Mouse (Mus musculus) embryonic facial prominence, embryonic 13.5 days (tissue): ENCODE data around the gene Gpc3. TPM values are rescaled to one million over a fixed set of nuclear protein-coding genes. Genes with fewer than 3 reads are reported as not detected.

Source experiments
- ATAC-seq: fragments of 200-750 bp; cut with Nextera tagmentation; 2 replicates; pipeline ENCODE4 v1.8.0; 2017; ENCODE audit warnings: low read depth; ENCODE audit not compliant: insufficient number of reproducible peaks, insufficient read depth, low FRiP score, low TSS enrichment
- H3K27ac ChIP-seq: fragments of 300-500 bp; sonication (generic); 2 replicates; pipeline ENCODE4 v1.5.1; 2015; ENCODE audit warnings: moderate library complexity, mild to moderate bottlenecking, inconsistent platforms
- H3K27me3 ChIP-seq: fragments of 300-500 bp; sonication (generic); 2 replicates; pipeline ENCODE4 v1.6.1; 2015; ENCODE audit warnings: mild to moderate bottlenecking, inconsistent platforms
- H3K36me3 ChIP-seq: fragments of 300-500 bp; sonication (generic); 2 replicates; pipeline ENCODE4 v1.6.1; 2015; ENCODE audit warnings: mild to moderate bottlenecking, inconsistent platforms
- H3K4me1 ChIP-seq: fragments of 300-500 bp; sonication (generic); 2 replicates; pipeline ENCODE4 v1.6.1; 2015; ENCODE audit warnings: inconsistent platforms
- H3K4me2 ChIP-seq: fragments of 300-500 bp; sonication (generic); 2 replicates; pipeline ENCODE4 v1.6.1; 2015; ENCODE audit warnings: moderate library complexity, mild to moderate bottlenecking, inconsistent platforms
- H3K4me3 ChIP-seq: fragments of 300-500 bp; sonication (generic); 2 replicates; pipeline ENCODE4 v1.5.1; 2015; ENCODE audit warnings: mild to moderate bottlenecking, inconsistent platforms
- H3K9ac ChIP-seq: fragments of 300-500 bp; sonication (generic); 2 replicates; pipeline ENCODE4 v1.6.1; 2015; ENCODE audit warnings: mild to moderate bottlenecking, inconsistent platforms
- H3K9me3 ChIP-seq: fragments of 300-500 bp; sonication (generic); 2 replicates; pipeline ENCODE4 v1.6.1; 2016; ENCODE audit warnings: inconsistent platforms
- WGBS: fragments of 180-500 bp; shearing (Covaris S2); methylation state at CpG from one replicate; pipeline ENCODE4 v1.1.7; 2015; ENCODE audit warnings: mixed read lengths; 5-methylcytosine and 5-hydroxymethylcytosine counted together
- polyA plus RNA-seq: library from polyadenylated mRNA; unstranded; fragments of >200 nt; fragmentation: Nextera tagmentation; extraction: Ambion mirVana; gene quantifications from 2 replicates; pipeline ENCODE4 v1.2.1, GENCODE M21; 2015

Gene Gpc3
- polyA plus RNA-seq, 1 experiment from 2014 or later, result 741 TPM

GRCm38 (mm10) chrX:52626963-52627716, 13.4 kb upstream of the Gpc3 start:
- no peaks in the 10 kb centered on the region for H3K27me3 ChIP-seq
- H3K36me3 ChIP-seq, result no peaks in the 10 kb centered on the region
- H3K27ac ChIP-seq, result peak overlapping the region; percentile 85
- no peak overlapping the region for H3K4me3 ChIP-seq
- no peaks in the 10 kb centered on the region for H3K9me3 ChIP-seq
- peaks cover 35% of the 10 kb centered on the region for H3K4me1 ChIP-seq
- no peak overlapping the region for H3K9ac ChIP-seq
- H3K4me2 ChIP-seq, result 0 out of 2 replicates have a peak overlapping the region, but pooled peaks have one; percentile 20
- 43% methylated on average over 6 of the region's 6 CpGs for WGBS
- ATAC-seq, result peak; percentile 43; the same call in 1 of the 2 replicates

DNA sequence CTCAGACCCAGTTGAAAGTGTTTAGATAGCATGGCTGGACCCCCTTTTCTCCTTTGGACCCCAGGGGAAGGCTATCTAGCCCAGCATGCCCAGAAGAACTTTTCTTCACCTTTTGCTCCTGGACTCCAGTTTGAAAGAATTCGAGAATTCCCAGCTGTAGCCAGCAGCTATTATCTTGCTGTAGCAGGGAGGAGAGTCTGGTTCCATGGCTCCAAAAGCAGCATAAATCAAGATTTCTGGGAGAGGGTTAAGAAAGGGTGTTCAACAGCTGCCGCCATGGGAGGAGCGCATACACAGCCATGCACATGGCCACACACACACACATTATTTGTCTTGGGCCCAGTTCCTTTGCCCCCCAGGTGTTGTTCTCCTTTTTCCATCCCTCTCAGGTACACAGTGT, 4.1 kb upstream of the Gpc3 start:
- Histone ChIP-seq H3K4me1 (peaks cover 10% of the 10 kb centered on the region; the same call in 1 of the 2 replicates), H3K4me2 (no peak overlapping the region), H3K9me3 (no peaks in the 10 kb centered on the region), H3K36me3 (no peaks in the 10 kb centered on the region), H3K27ac (no peak overlapping the region), H3K4me3 (no peak overlapping the region), H3K27me3 (peaks cover 7% of the 10 kb centered on the region; the same call in 1 of the 2 replicates), H3K9ac (no peak overlapping the region)
- WGBS, result 42% methylated on average over 3 of the region's 3 CpGs
- ATAC-seq, result no peak

DNA sequence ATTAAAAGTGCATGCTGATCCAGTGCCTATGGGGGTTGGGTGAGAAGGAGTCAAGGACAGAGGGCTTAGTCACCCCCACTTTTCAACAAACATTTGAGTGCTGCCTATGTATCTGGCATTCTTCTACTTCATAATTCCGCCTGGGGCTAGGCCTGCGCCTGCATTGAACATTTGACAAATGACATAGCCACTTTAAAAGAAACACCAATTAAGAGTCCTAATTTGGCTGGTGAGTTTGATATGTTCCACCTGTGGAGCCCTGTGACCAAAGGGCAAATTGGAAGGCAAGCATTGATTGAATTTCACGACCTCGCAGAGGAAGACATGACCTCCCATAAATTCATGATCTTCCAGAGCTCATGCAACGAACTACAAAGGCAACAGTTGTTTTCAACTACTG, 2.4 kb upstream of the Gpc3 start:
- 41% methylated on average over 5 of the region's 5 CpGs for WGBS
- Histone ChIP-seq H3K36me3 (no peaks in the 10 kb centered on the region), H3K9me3 (no peaks in the 10 kb centered on the region), H3K27ac (no peak overlapping the region), H3K4me1 (peaks cover 10% of the 10 kb centered on the region; the same call in 1 of the 2 replicates), H3K4me3 (no peak overlapping the region), H3K27me3 (peaks cover 16% of the 10 kb centered on the region), H3K9ac (no peak overlapping the region), H3K4me2 (no peak overlapping the region)
- no peak for ATAC-seq

GRCm38 (mm10) chrX:52614031-52614381, 256 bp upstream of the Gpc3 start:
- H3K4me3 ChIP-seq, result peak overlapping the region; percentile 62
- H3K9ac ChIP-seq, result peak overlapping the region; percentile 79
- H3K27me3 ChIP-seq, result peaks cover 19% of the 10 kb centered on the region
- peaks cover 13% of the 10 kb centered on the region for H3K4me1 ChIP-seq
- H3K27ac ChIP-seq, result peak overlapping the region; percentile 88
- H3K4me2 ChIP-seq, result peak overlapping the region; percentile 62
- WGBS, result 27% methylated on average over 19 of the region's 23 CpGs
- ATAC-seq, result peak; percentile 86
- H3K36me3 ChIP-seq, result no peaks in the 10 kb centered on the region
- no peaks in the 10 kb centered on the region for H3K9me3 ChIP-seq

- Histone ChIP-seq H3K9ac (peak overlapping the region; percentile 79), H3K4me2 (peak overlapping the region; percentile 62), H3K27ac (peak overlapping the region; percentile 88), H3K9me3 (no peaks in the 10 kb centered on the region), H3K4me3 (peak overlapping the region; percentile 62), H3K27me3 (peaks cover 19% of the 10 kb centered on the region), H3K4me1 (peaks cover 11% of the 10 kb centered on the region), H3K36me3 (no peaks in the 10 kb centered on the region)
- WGBS, result 22% methylated on average over 12 of the region's 12 CpGs
- ATAC-seq, result no peak
Measured at GRCm38 (mm10) chrX:52612806-52613205, 944 bp downstream of the Gpc3 start.

DNA sequence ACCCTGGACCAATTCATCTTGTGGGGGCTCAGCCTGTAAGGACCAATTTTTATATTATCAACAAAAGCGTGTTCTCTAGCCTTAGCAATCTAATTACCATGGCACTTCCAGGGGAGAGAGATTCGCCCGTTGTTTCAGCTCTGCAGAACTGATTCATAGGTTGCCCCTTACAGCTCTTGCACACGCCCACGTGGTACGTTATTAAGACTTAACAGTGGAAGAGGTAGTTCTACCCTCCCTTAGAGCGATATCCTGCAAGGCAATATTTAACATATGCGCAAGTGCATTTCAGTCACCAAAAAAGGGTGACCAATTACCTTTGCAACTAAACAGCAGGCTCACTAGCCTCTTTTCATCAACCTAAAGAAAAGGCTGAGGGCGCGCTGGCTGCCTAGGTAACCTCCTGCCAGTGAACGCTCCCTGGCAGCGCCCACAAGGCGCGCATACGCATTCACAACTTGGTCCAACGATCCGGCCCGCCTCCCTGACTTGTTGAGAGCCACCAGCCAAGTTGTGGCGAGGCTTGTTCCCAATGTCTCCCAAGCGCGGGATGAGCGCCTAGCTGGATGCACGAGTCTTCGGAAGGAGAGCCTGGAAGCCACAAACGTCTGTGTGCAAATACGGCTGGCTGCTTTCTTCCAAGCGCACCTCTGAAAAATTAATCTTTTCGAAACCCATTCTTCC, 1.6 kb downstream of the Gpc3 start:
- H3K4me3 ChIP-seq, result peak overlapping the region; percentile 62
- H3K27me3 ChIP-seq, result peaks cover 19% of the 10 kb centered on the region
- peak overlapping the region; percentile 79 for H3K9ac ChIP-seq
- no peaks in the 10 kb centered on the region for H3K36me3 ChIP-seq
- no peak for ATAC-seq
- peaks cover 8% of the 10 kb centered on the region for H3K4me1 ChIP-seq
- 26% methylated on average over 28 of the region's 28 CpGs for WGBS
- H3K4me2 ChIP-seq, result peak overlapping the region; percentile 62
- no peaks in the 10 kb centered on the region for H3K9me3 ChIP-seq
- H3K27ac ChIP-seq, result peak overlapping the region; percentile 88

GRCm38 (mm10) chrX:52611541-52611940, 2.2 kb downstream of the Gpc3 start:
- peaks cover 19% of the 10 kb centered on the region for H3K27me3 ChIP-seq
- peak overlapping the region; percentile 62 for H3K4me2 ChIP-seq
- H3K4me3 ChIP-seq, result peak overlapping the region; percentile 62
- peak overlapping the region; percentile 79 for H3K9ac ChIP-seq
- H3K4me1 ChIP-seq, result peaks cover 8% of the 10 kb centered on the region
- H3K9me3 ChIP-seq, result no peaks in the 10 kb centered on the region
- H3K27ac ChIP-seq, result peak overlapping the region; percentile 88
- WGBS, result 27% methylated on average over 5 of the region's 6 CpGs
- no peak for ATAC-seq
- H3K36me3 ChIP-seq, result no peaks in the 10 kb centered on the region

GRCm38 (mm10) chrX:52603143-52603542, 10.6 kb downstream of the Gpc3 start:
- Histone ChIP-seq H3K9ac (no peak overlapping the region), H3K36me3 (0 out of 2 replicates have a peak, but pooled peaks cover 3% of the 10 kb centered on the region), H3K27ac (no peak overlapping the region), H3K4me1 (no peaks in the 10 kb centered on the region), H3K4me2 (no peak overlapping the region), H3K27me3 (no peaks in the 10 kb centered on the region), H3K9me3 (no peaks in the 10 kb centered on the region), H3K4me3 (no peak overlapping the region)
- 69% methylated on average over 4 of the region's 4 CpGs for WGBS
- no peak for ATAC-seq

DNA sequence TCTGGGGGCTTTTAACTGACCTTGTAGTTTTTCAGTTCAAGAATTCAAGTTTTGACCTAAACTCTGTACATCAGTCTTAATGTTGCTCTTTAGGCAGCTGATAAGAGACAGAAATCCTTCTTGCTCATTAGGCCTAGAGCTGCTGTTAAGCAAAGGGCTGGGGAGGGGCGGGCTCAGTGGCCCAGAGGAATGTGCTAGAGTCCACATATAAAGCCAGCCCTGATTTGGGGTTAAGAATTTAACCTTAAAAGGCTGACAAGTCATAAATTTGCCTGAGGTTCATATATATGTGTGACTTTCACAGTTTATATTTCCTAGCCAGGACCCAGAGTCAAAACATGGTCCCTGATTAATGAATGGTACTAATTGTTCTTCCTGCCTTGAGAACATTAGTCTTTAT, 14.5 kb downstream of the Gpc3 start:
- Histone ChIP-seq H3K36me3 (no peaks in the 10 kb centered on the region), H3K4me3 (no peak overlapping the region), H3K4me2 (no peak overlapping the region), H3K9me3 (no peaks in the 10 kb centered on the region), H3K27me3 (no peaks in the 10 kb centered on the region), H3K4me1 (no peaks in the 10 kb centered on the region), H3K27ac (no peak overlapping the region), H3K9ac (no peak overlapping the region)
- ATAC-seq, result no peak
- WGBS, result 77% methylated on average over 1 of the region's 1 CpGs

DNA sequence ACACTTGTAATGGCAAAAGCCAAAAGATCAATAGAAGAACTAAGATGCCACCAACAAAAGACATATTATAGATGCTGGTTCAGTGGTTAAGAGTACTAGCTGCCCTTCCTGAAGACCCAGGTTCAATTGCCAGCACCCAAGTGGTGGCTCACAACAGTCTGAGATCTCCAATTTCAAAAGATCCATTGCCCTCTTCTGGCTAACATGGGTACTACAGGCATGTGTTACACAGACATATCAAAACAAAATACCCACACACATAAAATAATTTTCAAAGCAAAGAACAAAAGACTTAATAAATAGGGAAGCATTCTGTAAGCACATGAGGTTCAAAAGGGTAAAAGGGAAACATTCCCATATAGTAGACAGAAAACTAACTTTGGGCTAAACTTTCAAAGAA, 26.1 kb downstream of the Gpc3 start:
- Histone ChIP-seq H3K27ac (no peak overlapping the region), H3K4me3 (no peak overlapping the region), H3K9me3 (no peaks in the 10 kb centered on the region), H3K9ac (no peak overlapping the region), H3K27me3 (no peaks in the 10 kb centered on the region), H3K4me2 (no peak overlapping the region), H3K36me3 (peaks cover 3% of the 10 kb centered on the region; the same call in 1 of the 2 replicates), H3K4me1 (no peaks in the 10 kb centered on the region)
- ATAC-seq, result no peak

- WGBS, result 78% methylated on average over 4 of the region's 4 CpGs
- ATAC-seq, result no peak
Measured at GRCm38 (mm10) chrX:52559995-52560394, 53.8 kb downstream of the Gpc3 start.

GRCm38 (mm10) chrX:52558526-52558925, 55.2 kb downstream of the Gpc3 start:
- ATAC-seq, result no peak
- H3K4me1 ChIP-seq, result no peaks in the 10 kb centered on the region
- no peak overlapping the region for H3K4me3 ChIP-seq
- no peak overlapping the region for H3K27ac ChIP-seq
- H3K27me3 ChIP-seq, result no peaks in the 10 kb centered on the region; the same call in 1 of the 2 replicates
- no peaks in the 10 kb centered on the region for H3K9me3 ChIP-seq
- H3K4me2 ChIP-seq, result no peak overlapping the region
- H3K9ac ChIP-seq, result no peak overlapping the region
- WGBS, result 78% methylated on average over 5 of the region's 5 CpGs
- no peaks in the 10 kb centered on the region for H3K36me3 ChIP-seq

More at GRCm38 (mm10) chrX:52559995-52560394, 53.8 kb downstream of the Gpc3 start:
- no peaks in the 10 kb centered on the region for H3K36me3 ChIP-seq
- H3K9me3 ChIP-seq, result no peaks in the 10 kb centered on the region
- no peak overlapping the region for H3K9ac ChIP-seq
- H3K27ac ChIP-seq, result no peak overlapping the region
- no peak overlapping the region for H3K4me3 ChIP-seq
- no peak overlapping the region for H3K4me2 ChIP-seq
- no peaks in the 10 kb centered on the region for H3K4me1 ChIP-seq
- H3K27me3 ChIP-seq, result no peaks in the 10 kb centered on the region; the same call in 1 of the 2 replicates
